Mouse (Mus musculus) intestine, embryonic 14.5 days (tissue): ENCODE data around the gene Fam129c. TPM values are rescaled to one million over a fixed set of nuclear protein-coding genes. Genes with fewer than 3 reads are reported as not detected.

Source experiments
- ATAC-seq: fragments of 200-750 bp; cut with Nextera tagmentation; replicated peaks from 2 replicates; pipeline ENCODE4 v1.8.0; 2017; ENCODE audit warnings: low read depth, moderate number of reproducible peaks, moderate TSS enrichment, moderate library complexity; ENCODE audit not compliant: low FRiP score, low TSS enrichment
- DNase-seq: peaks from one replicate; pipeline ENCODE4 v3.0.0-alpha.2; 2018; ENCODE audit warnings: low spot score
- H3K27ac ChIP-seq: fragments of 300-500 bp; sonication (generic); 2 replicates; pipeline ENCODE4 v1.5.1; 2014; ENCODE audit warnings: low read depth, mild to moderate bottlenecking, control low read depth
- H3K27me3 ChIP-seq: fragments of 300-500 bp; sonication (generic); replicated peaks from 2 replicates; pipeline ENCODE4 v1.6.1; 2014; ENCODE audit warnings: low read length, control low read depth; ENCODE audit not compliant: control insufficient read depth, insufficient read depth
- H3K36me3 ChIP-seq: fragments of 300-500 bp; sonication (generic); 2 replicates; pipeline ENCODE4 v1.6.1; 2014; ENCODE audit warnings: low read length, control low read depth; ENCODE audit not compliant: control insufficient read depth, insufficient read depth
- H3K4me1 ChIP-seq: fragments of 300-500 bp; sonication (generic); replicated peaks from 2 replicates; pipeline ENCODE4 v1.6.1; 2014; ENCODE audit warnings: low read length, control low read depth, mixed read lengths; ENCODE audit not compliant: control insufficient read depth, insufficient read depth
- H3K4me2 ChIP-seq: fragments of 300-500 bp; sonication (generic); 2 replicates; pipeline ENCODE4 v1.6.1; 2014; ENCODE audit warnings: low read length
- H3K4me3 ChIP-seq: fragments of 300-500 bp; sonication (generic); 2 replicates; pipeline ENCODE4 v1.5.1; 2014; ENCODE audit warnings: low read depth, low read length, control low read depth, mixed read lengths
- H3K9ac ChIP-seq: fragments of 300-500 bp; sonication (generic); 2 replicates; pipeline ENCODE4 v1.6.1; 2014; ENCODE audit warnings: mild to moderate bottlenecking, low read length
- H3K9me3 ChIP-seq: fragments of 300-500 bp; sonication (generic); 2 replicates; pipeline ENCODE4 v1.6.1; 2016; ENCODE audit warnings: low read length, control low read depth; ENCODE audit not compliant: control insufficient read depth
- WGBS: fragments of 180-500 bp; shearing (Covaris S2); extraction: QIAGEN DNeasy Blood & Tissue Kit; methylation state at CpG from one replicate; pipeline ENCODE4 v1.1.7; 2014; 5-methylcytosine and 5-hydroxymethylcytosine counted together
- polyA plus RNA-seq: library from polyadenylated mRNA; unstranded; fragments of >200 nt; fragmentation: Nextera tagmentation; extraction: Ambion mirVana; gene quantifications from 2 replicates; pipeline ENCODE4 v1.2.1, GENCODE M21; 2014

Gene Fam129c
- polyA plus RNA-seq, result 3.1 and 4.9 TPM in 2 replicates

GRCm38 (mm10) chr8:71597451-71597850 is at the start of gene Fam129c:
TSS of gene Fam129c (plus strand) at chr8:71597648.
- Histone ChIP-seq H3K4me2 (no peak within 1 kb of the TSS), H3K9ac (no peak within 1 kb of the TSS), H3K9me3 (no peaks in the 10 kb centered on the region), H3K27ac (no peak within 1 kb of the TSS), H3K4me1 (peaks cover 10% of the 10 kb centered on the region), H3K4me3 (no peak within 1 kb of the TSS), H3K36me3 (no peaks in the 10 kb centered on the region; the same call in 1 of the 2 replicates), H3K27me3 (0 out of 2 replicates have a peak, but pooled peaks cover 4% of the 10 kb centered on the region)
- DNase-seq (no peak), ATAC-seq (no peak)
- WGBS, result 70% methylated on average over 3 of the region's 3 CpGs

GRCm38 (mm10) chr8:71550754-71551153 is 46.7 kb upstream of the Fam129c start:
- Histone ChIP-seq H3K4me1 (no peaks in the 10 kb centered on the region), H3K27me3 (0 out of 2 replicates have a peak, but pooled peaks cover 4% of the 10 kb centered on the region), H3K9ac (no peak overlapping the region), H3K27ac (no peak overlapping the region), H3K4me2 (no peak overlapping the region), H3K9me3 (no peaks in the 10 kb centered on the region), H3K4me3 (no peak overlapping the region), H3K36me3 (peaks cover 22% of the 10 kb centered on the region)
- WGBS, result 67% methylated on average over 7 of the region's 7 CpGs
- DNase-seq (no peak), ATAC-seq (no peak)

- no peaks in the 10 kb centered on the region for H3K4me1 ChIP-seq
- H3K4me2 ChIP-seq, result no peak overlapping the region
- 44% methylated on average over 6 of the region's 6 CpGs for WGBS
- no peaks in the 10 kb centered on the region for H3K9me3 ChIP-seq
- H3K9ac ChIP-seq, result no peak overlapping the region
- H3K27ac ChIP-seq, result no peak overlapping the region
- H3K4me3 ChIP-seq, result no peak overlapping the region
- ATAC-seq (no peak), DNase-seq (no peak)
- peaks cover 9% of the 10 kb centered on the region for H3K36me3 ChIP-seq
- peaks cover 22% of the 10 kb centered on the region for H3K27me3 ChIP-seq
Observed at GRCm38 (mm10) chr8:71552770-71553169, 44.7 kb upstream of the Fam129c start.

GRCm38 (mm10) chr8:71554001-71554400 is 43.4 kb upstream of the Fam129c start:
- Histone ChIP-seq H3K9me3 (no peaks in the 10 kb centered on the region), H3K27ac (no peak overlapping the region), H3K36me3 (no peaks in the 10 kb centered on the region), H3K4me1 (no peaks in the 10 kb centered on the region; the same call in 1 of the 2 replicates), H3K4me3 (no peak overlapping the region), H3K9ac (no peak overlapping the region), H3K27me3 (peaks cover 34% of the 10 kb centered on the region), H3K4me2 (no peak overlapping the region)
- no peak for ATAC-seq
- WGBS, result 64% methylated on average over 6 of the region's 6 CpGs
- no peak for DNase-seq

- no peaks in the 10 kb centered on the region for H3K9me3 ChIP-seq
- no peak overlapping the region for H3K27ac ChIP-seq
- WGBS, result 83% methylated on average over 2 of the region's 2 CpGs
- H3K4me3 ChIP-seq, result no peak overlapping the region
- no peaks in the 10 kb centered on the region for H3K36me3 ChIP-seq
- no peak for DNase-seq
- no peaks in the 10 kb centered on the region; the same call in 1 of the 2 replicates for H3K4me1 ChIP-seq
- no peak overlapping the region for H3K9ac ChIP-seq
- no peak overlapping the region for H3K4me2 ChIP-seq
- no peak for ATAC-seq
- peaks cover 41% of the 10 kb centered on the region for H3K27me3 ChIP-seq
Observed at GRCm38 (mm10) chr8:71554644-71555043, 42.8 kb upstream of the Fam129c start.

GRCm38 (mm10) chr8:71558071-71558957 is 39.1 kb upstream of the Fam129c start, which contains the start of gene Tmem221:
TSS of gene Tmem221 (minus strand) at chr8:71558871.
- ATAC-seq (peak; percentile 20), DNase-seq (peak; percentile 65)
- peaks cover 4% of the 10 kb centered on the region; the same call in 1 of the 2 replicates for H3K4me1 ChIP-seq
- H3K27me3 ChIP-seq, result peaks cover 75% of the 10 kb centered on the region
- H3K4me2 ChIP-seq, result peak within 1 kb of the TSS; percentile 65
- H3K4me3 ChIP-seq, result peak within 1 kb of the TSS; percentile 40
- no peaks in the 10 kb centered on the region for H3K36me3 ChIP-seq
- no peak within 1 kb of the TSS for H3K27ac ChIP-seq
- 0 out of 2 replicates have a peak within 1 kb of the TSS, but pooled peaks have one; percentile 34 for H3K9ac ChIP-seq
- H3K9me3 ChIP-seq, result no peaks in the 10 kb centered on the region
- WGBS, result 5% methylated on average over 70 of the region's 70 CpGs

- H3K9me3 ChIP-seq, result peaks cover 2% of the 10 kb centered on the region; the same call in 1 of the 2 replicates
- under 1% methylated on average over 24 of the region's 24 CpGs for WGBS
- peak; percentile 81 for DNase-seq
- no peaks in the 10 kb centered on the region for H3K36me3 ChIP-seq
- H3K27ac ChIP-seq, result no peak overlapping the region
- peak overlapping the region; percentile 40 for H3K4me3 ChIP-seq
- ATAC-seq, result peak; percentile 67
- 0 out of 2 replicates have a peak overlapping the region, but pooled peaks have one; percentile 34 for H3K9ac ChIP-seq
- peak overlapping the region; percentile 65 for H3K4me2 ChIP-seq
- H3K4me1 ChIP-seq, result peaks cover 4% of the 10 kb centered on the region; the same call in 1 of the 2 replicates
- peaks cover 75% of the 10 kb centered on the region for H3K27me3 ChIP-seq
Observed at GRCm38 (mm10) chr8:71558958-71559690, 38.3 kb upstream of the Fam129c start.

- H3K27ac ChIP-seq, result no peak overlapping the region
- peaks cover 75% of the 10 kb centered on the region for H3K27me3 ChIP-seq
- H3K4me2 ChIP-seq, result no peak overlapping the region
- DNase-seq (no peak), ATAC-seq (no peak)
- no peak overlapping the region for H3K9ac ChIP-seq
- peaks cover 6% of the 10 kb centered on the region; the same call in 1 of the 2 replicates for H3K9me3 ChIP-seq
- H3K36me3 ChIP-seq, result no peaks in the 10 kb centered on the region
- H3K4me1 ChIP-seq, result peaks cover 4% of the 10 kb centered on the region; the same call in 1 of the 2 replicates
- WGBS, result 70% methylated on average over 3 of the region's 3 CpGs
- H3K4me3 ChIP-seq, result no peak overlapping the region
Observed at GRCm38 (mm10) chr8:71560071-71560470, 37.4 kb upstream of the Fam129c start.
